Mouse (Mus musculus): Measurements from ENCODE around the gene Rxra. TPM values are rescaled to one million over a fixed set of nuclear protein-coding genes. Genes with fewer than 3 reads are reported as not detected.

The Rxra gene
- polyA plus RNA-seq, 1 experiment from 2014 or later: 5.5 TPM

DNA sequence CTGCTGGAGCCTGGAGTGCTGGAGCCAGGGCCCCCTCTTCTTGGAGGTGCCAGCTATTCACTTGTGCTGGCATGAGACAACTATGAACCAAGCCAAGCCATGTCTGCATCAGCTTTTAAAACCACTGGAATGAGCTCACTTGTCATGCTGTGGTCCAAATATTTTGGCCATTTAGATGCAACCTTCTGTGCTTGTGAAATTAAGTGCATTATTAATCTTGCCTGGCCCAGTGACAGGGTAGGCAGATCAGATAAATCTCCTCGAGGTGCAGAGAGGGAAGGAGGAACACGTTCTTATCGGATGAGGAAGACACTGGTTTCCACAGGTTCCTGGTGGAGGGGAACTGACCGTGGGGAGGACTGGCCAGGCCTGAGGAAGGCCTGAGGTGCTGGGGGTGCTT lies 8.6 kb upstream of the Rxra start:
- DNase-seq (ENCODE audit: low spot score): no peak

DNA sequence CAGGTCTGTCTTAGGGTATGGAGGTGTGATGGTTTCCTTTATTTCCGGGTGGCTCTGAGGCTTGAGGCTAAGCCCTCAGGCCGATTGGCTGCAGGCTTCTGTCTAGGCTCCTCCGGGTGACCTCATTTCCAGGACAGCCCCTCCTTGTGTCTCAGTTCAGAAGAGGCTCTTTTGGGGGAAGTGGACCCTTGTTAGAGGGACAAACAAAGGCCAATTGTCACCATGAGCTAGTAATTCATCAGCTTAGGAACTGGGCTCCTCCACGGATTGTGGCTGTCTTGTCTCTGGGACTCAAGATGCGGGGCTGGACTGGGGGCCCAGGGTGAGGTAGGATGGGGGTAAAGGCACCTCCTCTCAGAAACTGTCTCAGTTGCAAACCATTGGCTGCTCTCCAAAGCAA lies 5.5 kb upstream of the Rxra start:
- no peak for DNase-seq (ENCODE audit: low spot score)

DNA sequence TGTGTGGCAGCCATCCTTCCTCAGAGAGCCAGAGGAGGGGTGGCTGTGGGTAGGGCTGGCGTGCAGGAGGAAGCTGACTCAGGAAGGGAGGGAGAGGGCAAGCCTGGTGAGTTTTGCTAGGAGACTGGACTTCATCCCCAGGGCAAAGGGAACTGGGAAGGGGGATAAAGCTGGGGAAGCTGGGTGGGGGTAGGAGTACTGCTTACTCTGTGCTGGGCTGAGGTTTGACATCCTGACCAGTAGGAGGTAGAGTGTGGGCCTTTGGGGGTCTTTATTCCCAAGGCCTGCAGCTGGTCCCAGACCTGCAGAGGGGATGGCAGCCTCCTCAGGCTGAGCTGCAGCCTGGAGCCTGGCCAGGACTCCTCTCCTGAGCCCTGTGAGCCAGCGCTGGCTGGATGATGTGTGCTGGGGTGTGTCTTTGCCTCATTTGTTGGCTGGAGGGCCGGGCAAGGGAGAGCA lies 4.6 kb upstream of the Rxra start:
- DNase-seq (ENCODE audit: low spot score): no peak

DNA sequence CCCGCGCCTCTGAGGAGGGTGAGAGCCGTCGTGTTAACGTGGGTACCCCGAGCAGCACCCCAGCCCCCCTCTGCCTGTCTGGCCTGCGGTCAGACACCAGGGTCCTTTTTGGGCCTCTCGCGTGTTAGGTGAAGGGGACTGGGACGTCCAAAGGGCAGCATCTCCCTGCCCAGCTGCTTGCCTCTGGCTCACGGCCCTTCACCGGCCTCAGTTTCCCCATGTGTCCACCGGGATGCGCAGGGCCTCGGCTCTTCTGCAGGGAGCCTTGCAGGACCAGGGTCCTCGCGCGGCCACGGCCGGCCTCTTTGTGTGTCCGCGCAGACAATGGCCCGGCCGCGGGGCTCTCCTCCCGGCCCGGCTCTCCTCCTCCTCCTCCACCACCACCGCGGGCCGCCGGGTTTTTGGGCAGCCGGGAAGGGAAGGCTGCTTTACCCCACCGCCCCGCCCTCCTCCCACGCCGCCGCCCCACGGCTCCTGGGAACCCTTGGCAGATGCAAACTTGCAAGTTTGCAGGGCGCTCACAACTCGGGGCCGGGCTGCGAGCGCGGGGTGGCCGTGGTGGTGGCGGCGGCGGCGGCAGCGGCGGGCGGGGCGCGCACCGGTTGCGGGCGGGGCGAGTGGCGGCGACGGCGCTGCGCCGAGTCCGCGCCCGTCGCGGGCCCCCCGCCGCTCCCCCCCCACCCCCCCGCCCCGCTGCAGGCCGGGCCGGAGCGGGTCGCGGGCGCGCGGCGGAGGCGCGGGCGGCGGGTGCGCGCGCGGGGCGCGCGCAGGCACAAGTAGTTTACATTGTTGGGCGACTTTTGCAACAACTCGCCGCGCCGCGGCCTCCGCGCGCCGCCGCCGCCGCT lies 462 bp downstream of the Rxra start:
- DNase-seq (ENCODE audit: low spot score): peak; percentile 42

DNA sequence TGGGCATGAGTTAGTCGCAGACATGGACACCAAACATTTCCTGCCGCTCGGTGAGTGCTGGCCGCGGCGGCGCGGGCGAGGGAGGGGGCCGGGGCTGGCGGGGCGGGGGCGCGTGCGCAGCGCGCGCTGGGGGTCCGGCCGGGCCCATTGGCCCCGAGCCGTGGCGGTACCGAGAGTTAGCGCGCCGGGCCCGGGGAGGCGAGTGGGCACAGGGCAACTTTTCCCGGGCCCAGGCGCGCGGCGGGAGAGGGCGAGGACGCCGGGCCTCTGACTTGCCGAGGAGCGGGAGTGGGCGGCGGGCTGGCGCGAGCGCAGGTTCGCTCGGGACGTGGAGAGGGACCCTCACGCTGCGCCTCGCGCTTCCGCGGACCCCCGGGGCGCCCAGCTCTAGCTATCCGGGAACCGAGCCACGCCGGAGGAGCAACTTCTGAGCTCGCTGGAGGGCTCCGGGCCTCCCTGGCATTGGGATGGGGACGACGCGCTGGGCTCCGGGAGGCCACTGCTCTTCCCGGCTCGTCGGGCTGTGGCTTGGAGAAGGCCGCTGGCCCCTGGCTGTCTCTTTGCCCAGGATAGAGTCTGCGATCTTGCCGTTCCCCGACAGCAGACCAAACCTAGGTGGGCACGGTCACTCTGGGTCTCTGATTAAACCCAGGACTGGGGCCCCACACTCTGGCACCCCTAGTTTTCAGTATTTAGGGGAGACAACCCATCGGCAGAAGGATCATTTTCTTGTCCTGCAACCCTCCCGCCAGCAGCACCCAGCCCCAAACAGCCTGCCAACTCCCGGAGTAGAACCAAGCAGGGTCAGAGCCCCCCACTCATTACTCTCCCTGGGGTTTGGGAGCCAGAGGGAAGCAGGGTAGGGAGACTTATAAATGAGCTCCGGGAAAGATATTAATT lies 1.4 kb downstream of the Rxra start:
- peak; percentile 37 for DNase-seq (ENCODE audit: low spot score)

DNA sequence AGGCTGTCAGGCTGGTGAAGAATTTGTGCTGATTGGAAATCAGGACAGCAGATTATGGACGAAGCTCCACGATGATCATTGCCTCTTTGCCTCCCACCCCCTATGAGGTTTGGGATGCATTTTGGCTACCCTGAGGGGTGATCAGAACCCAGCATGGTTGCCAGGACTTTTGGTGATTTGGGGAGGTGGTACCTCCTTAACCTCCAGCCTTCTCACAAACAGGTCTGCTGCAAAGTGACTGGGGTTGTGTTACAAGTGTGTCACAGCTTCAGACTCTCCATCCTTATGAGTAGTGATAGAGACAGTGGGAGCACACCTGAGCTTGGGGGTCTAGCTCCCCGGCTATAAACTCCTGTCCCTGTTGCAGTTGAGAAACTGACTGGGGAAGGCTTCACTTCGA lies 2.1 kb downstream of the Rxra start:
- no peak for DNase-seq (ENCODE audit: low spot score)

DNA sequence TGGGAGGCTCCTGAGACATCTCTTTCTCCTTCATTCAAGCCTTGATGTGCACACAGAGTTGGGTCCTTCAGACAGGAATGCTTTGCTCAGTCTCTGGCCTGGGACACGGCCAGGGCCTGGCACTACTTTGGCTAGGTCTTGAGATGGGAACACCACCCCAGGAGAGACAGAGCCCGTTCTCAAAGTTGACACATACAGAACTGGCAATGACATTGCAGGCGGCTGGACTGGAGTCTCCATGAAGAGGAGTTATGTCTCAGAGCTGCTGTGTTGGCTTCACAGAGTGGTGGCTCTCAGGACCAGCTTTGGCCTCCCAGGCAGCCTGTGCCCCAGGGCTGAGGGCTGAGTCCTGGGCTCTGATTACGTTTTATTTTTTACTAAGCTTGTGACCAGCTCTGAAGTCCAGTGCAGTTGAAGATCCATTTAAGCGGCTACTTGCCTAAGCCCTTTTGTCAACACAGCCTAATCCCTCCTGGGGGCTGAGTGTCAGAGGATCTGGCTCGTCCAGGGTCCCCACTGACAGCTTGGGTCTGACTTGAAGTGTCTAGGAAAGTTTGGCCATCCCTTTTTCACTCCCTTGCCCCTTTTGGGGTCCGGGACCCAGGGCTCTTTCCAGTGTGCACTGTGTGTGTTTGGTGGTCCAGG lies 2.7 kb downstream of the Rxra start:
- DNase-seq (ENCODE audit: low spot score): no peak

DNA sequence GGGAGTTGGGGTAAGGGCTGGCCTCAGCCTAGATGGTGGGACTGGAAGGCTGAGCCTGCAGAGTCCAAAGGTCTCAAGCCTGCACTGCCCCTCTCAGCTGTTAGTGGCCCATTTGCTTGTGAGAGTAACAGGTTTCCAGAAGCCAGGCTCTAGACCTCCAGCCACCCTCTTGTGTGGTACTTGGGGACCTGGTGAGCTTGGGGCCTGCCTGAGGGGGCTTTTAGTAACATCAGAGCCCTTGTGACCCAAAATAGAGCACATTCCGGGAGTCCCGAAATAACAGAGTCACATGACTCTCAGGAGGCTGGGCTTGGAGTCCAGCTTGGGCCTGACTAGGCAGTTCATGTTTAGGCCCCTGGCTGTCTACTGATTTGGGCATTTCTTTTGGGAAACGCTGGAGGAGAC lies 3.4 kb downstream of the Rxra start:
- no peak for DNase-seq (ENCODE audit: low spot score)

DNA sequence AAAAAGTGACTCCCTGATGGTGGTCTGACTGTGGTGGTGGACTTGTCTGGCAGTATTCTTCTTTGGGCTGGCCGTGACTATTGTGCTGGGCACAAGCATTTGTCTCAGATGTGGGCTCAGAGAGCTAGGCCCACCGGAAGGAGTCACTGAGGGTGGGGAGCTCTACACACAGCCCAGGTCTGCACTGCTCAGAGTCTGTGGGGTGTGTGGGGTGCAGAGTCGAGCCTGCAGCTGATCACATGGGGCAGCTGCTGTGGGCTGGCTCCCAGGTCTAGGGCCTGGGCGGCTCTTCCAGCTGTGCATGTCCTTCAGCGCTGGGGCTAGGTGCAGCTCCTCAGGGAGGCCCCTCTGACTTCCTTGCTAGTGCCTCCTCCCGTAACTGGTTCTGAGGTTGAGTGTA lies 3.8 kb downstream of the Rxra start:
- peak; percentile 39 for DNase-seq (ENCODE audit: low spot score)

DNA sequence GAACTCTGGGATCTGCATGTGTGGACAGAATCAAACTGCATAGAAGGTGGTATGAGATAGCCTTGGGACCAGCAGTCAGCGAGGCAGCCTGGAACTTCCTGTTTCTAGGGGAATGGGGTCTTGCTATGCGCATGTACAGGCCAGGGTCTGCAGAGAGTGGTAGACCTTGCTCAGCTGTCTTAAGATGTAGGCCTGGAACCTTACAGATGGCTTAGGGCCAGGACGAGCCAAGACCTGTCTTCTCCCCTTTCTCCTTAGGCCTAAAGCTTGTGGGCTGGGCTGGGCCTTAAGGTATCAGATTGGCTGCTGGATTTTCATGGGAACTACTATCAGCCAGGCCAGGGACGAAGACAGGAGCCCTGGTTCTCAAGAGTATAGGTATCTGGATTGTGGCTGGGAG lies 4.4 kb downstream of the Rxra start:
- no peak for DNase-seq (ENCODE audit: low spot score)

DNA sequence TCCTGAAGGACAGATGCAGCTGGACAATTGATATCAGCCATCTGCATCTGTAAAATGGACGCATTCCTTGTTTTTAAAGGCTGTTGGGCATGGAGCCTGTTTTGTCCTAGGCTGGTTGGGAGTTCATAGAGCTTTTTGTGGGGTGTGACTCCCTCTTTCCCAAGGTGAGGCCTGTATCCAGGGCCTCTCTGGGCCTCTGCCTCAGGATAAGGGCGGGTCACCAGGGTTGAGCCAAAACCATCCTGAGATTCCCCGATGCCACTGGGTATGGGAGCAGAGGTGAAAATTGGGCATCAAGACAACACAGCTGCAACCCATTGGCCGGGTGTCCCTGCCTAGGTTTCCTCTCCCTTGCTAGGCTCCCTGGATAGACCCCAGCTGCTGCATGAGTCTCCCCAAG lies 5.2 kb downstream of the Rxra start:
- DNase-seq (ENCODE audit: low spot score): no peak

DNA sequence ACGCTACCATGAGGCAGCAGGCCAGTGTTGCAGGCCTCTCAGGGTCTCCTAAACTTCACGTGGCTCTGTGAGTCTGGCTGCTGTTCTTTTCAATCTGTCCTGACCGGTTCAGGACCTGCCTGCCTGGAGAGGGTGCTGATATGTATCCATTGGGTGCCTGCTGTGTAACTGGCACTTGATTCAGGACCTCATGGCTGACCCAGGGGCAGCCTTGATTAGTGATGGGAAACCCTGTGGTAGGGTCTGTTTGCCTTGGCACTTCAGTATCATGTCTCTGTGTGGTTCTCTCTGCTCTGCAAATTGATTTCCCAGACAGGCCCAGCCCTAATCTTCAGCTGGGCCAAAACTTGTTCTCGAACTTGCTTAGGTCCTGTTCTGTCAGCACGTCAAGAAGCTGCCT lies 5.9 kb downstream of the Rxra start:
- DNase-seq (ENCODE audit: low spot score): no peak

DNA sequence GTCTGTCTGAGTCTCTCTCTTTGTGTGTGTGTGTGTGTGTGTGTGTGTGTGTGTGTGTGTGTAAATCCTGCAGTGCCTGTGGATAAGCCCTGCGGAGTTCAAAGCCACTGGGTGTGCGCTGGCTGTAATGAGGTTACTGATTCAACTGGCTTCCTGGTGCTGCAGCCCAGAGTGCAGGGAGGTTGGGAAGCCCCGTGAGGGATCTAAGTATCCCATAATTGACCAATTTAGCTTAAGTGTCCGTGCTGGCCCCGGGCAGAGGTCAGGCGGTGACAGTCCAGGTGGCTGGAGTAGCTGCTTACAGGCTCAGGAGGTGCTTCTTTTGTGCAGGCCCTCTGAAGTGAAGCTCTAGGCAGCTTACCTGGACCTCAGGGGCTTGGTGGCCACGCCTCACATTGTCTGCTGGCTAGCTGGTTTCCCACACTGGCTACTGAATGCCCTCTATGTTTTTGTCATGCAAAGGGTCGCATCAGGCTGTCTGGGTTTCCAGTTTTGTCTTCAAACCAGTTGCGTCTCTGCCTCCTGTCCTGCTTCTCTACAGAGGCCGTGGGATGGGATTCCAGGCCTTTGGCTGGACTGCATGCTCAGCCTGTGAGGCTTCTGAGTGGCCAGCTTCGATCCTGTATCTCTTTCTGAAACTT lies 7.9 kb downstream of the Rxra start:
- no peak for DNase-seq (ENCODE audit: low spot score)

DNA sequence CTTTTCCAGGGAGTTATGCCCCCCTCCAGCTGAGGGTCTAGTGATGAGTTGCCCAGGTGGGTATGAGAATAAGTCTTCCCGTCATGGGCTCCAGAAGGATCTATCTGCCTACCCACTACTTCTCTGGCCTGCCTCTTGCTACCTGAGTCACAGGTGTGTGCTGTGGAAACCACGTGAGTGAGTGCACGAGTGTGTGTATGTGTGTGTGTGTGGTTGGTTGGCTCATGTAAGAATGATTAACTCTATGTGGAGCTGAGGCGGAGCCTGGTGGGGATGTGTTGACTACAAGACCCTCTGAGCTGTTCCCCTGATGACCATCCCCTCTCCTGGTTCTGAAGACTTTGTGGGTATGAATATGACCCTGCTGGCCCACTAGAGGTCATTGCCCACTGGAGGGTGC lies 9.7 kb downstream of the Rxra start:
- no peak for DNase-seq (ENCODE audit: low spot score)

DNA sequence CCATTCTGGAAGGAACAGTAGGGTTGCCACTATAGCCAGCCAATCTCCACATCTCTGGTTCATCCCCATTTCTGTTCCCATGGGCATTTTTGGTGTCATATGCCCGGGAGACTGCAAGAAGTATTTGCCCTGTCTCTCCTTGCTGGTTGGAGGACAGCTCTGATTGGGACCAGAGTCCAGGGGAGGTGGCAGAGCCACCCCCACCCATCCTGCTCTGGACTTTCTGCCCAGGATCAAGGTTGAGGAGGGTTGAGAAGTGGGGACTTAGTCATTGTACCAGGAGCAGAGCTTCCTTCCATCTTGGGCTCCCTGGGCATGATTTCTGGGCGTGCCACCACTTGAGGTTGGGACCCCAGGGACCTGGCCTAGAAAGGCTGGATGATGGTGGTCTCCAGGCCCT lies 10.1 kb downstream of the Rxra start:
- no peak for DNase-seq (ENCODE audit: low spot score)

DNA sequence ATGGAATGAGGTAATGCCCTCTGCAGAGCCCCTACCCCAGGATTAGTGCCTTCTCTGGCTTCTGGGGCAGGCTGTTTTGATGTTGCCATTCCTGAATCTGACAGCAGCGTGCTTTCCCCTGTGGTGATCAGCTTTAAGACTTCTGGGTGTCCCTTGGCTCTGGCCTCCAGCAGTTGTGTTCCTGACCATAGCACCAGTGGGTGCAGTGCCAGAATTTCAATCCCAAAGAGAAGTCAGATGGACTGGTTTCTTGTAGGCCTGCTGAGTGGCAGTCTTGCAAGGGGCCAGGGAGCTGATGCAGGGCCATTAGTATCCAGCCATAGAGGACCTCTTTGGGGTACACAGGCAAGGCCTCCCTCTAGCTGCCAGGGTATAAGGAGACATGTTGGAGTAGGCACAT lies 10.8 kb downstream of the Rxra start:
- DNase-seq (ENCODE audit: low spot score): no peak

DNA sequence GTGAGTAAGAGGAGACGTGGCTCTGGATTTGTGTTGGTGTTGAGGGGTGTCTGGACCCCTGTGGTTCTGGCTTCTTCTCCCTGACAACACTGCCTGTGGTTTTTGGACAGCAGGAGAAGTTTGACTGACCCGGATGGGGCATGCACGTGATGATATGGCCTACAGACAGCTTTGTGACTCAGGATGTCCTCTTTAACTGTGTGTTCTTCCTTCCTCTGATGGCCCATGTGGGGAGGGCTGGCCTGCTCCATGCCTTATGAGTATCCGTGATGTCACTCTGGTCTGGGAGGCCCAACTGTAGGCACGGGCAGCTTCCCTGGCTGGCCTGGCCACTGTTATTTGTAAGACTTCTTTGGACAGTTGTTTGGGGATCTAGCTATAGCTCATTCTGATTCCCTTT lies 11.7 kb downstream of the Rxra start:
- DNase-seq (ENCODE audit: low spot score): no peak

DNA sequence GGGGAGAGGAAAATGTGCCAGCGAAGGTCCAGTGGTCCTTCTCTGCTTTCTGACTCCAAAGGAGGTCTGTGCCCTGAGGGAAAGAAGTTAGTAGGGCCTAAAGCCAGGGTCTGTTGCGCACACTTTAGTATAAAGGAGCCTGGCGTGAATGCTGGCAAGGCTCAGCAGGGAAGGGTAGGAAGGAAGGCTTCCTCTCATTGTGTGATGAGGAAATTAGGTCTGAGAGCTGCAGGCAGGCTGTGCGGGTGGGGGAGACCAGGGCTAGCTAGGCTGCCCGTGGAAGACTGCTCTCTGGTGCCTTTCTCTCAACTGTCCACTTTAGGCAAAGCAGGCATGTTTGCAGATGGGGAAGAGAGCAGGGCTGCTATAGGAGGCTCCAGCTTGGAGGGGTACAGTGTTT lies 14.5 kb downstream of the Rxra start:
- no peak for DNase-seq (ENCODE audit: low spot score)

DNA sequence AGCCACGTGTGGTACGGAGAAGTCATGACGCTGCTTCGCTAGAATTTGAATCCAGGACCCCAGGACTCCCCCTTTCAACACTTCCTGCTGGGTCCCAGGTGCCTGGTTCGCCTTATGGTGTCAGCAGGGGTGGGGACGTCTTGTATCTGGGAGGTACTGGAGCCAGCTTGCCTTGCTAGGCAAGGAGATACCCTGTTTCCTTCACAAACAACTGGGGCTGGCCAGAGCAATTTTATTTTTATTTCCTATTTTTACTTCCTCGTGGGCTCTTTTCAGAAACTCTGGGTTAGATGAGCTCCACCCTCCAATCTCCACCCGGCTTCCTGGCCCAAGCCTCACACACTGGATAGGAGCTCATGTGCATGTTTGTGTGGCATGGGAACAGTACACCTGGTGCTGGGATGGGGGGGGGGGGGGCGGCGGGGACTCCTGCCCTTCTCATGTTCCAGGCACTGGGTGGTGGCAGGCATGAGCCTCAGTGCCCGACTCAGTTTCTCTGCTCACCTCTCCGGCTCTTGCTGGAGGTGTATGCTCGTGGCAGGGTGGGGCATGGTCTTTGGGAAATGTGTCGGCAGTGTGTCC lies 15.0 kb downstream of the Rxra start:
- DNase-seq (ENCODE audit: low spot score): no peak

DNA sequence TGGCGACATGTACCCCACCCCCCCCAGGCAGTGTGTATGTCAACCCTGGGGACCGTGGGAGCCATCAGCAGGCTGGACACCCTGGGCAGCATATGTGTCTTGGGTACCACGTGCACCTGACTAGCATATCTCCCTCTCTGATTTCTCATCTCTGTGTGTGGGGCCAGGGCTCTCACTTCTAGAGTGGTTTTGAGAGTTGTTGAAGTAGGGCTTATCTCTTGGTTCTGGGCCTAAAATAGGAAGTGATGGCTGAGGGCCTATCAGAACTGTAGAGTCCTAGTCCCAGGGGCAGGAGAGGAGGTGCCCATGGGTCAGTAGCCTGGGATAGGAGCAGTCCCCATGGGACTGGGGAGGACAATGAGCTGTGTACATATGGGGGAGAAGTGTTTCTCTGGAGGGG lies 16.4 kb downstream of the Rxra start:
- no peak for DNase-seq (ENCODE audit: low spot score)

DNA sequence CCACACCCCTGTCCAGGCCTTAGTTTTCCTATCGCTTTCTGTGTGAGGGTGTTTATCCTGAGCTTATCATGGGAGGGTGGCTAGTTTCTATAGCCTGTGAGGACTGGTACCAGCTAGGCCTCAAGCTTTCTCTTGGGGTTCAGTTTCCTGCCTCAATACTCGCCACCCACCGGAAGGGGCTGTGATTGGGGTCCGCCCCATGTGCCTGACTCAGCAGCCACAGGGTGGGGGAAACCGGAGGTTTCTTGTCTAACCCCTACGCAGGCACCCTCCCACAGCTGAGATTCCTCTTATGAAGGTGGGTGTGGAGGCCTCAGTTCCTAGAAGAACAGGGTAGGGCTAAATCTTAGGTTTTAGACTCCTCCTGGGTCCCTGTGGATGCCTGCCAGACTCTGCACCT lies 17.4 kb downstream of the Rxra start:
- peak; percentile 80 for DNase-seq (ENCODE audit: low spot score)

Measured in thymus, postnatal 0 days (tissue).